Mouse (Mus musculus) thymus, adult 2 months (tissue): ENCODE data around the gene Rhbdd3. TPM values are rescaled to one million over a fixed set of nuclear protein-coding genes. Genes with fewer than 3 reads are reported as not detected.
A peak's percentile ranks its signal among the peaks of the same experiment; 100 is the strongest.

Source experiments
- DNase-seq: peaks from one replicate; pipeline ENCODE4 v3.0.0; 2021
- H3K27ac ChIP-seq: fragments of 200-500 bp; 2 replicates; pipeline ENCODE4 v1.5.1; 2012; ENCODE audit warnings: low read length, control low read depth; ENCODE audit not compliant: control insufficient read depth, insufficient read depth
- H3K27me3 ChIP-seq: fragments of 200-500 bp; 2 replicates; pipeline ENCODE4 v1.6.1; 2012; ENCODE audit warnings: mild to moderate bottlenecking, low read length, moderate library complexity, mixed read lengths; ENCODE audit not compliant: control insufficient read depth, insufficient read depth
- H3K36me3 ChIP-seq: fragments of 200-500 bp; 2 replicates; pipeline ENCODE4 v1.6.1; 2012; ENCODE audit warnings: mild to moderate bottlenecking, low read length, moderate library complexity; ENCODE audit not compliant: control insufficient read depth, insufficient read depth
- H3K4me1 ChIP-seq: fragments of 200-500 bp; replicated peaks from 2 replicates; pipeline ENCODE4 v1.6.1; 2012; ENCODE audit warnings: low read length; ENCODE audit not compliant: control insufficient read depth, insufficient read depth
- H3K4me3 ChIP-seq: fragments of 200-500 bp; 2 replicates; pipeline ENCODE4 v1.5.1; 2012; ENCODE audit warnings: mild to moderate bottlenecking, low read length, control low read depth, moderate library complexity; ENCODE audit not compliant: control insufficient read depth, insufficient read depth
- CTCF ChIP-seq: fragments of 200-500 bp; IDR thresholded peaks from 2 replicates; pipeline ENCODE4 v1.5.1; 2012; ENCODE audit warnings: mild to moderate bottlenecking, control low read depth, low read length, moderate library complexity, borderline replicate concordance; ENCODE audit not compliant: control insufficient read depth, poor library complexity, insufficient read depth; ENCODE audit errors: extremely low read depth
- POLR2A ChIP-seq: fragments of 200-500 bp; IDR thresholded peaks from 2 replicates; pipeline ENCODE4 v1.6.1; 2012; ENCODE audit warnings: mild to moderate bottlenecking, low read length, control low read depth, moderate library complexity; ENCODE audit not compliant: control insufficient read depth, poor library complexity, insufficient read depth; ENCODE audit errors: extremely low read depth
- WGBS: fragments of 180-500 bp; shearing (Covaris S2); methylation state at CpG from one replicate; pipeline ENCODE4 v1.1.7; 2018; 5-methylcytosine and 5-hydroxymethylcytosine counted together
- polyA plus RNA-seq: library from polyadenylated mRNA; depleted of rRNA; stranded (reverse); fragments of >200 nt; gene quantifications from 2 replicates; pipeline ENCODE4 v1.2.3, GENCODE M21; 2012; rRNA removed

Rhbdd3 gene
- polyA plus RNA-seq, 1 experiment: 31.3 TPM

GRCm38 (mm10) chr11:5150416-5151246 lies 51.9 kb downstream of the Rhbdd3 start:
- peak overlapping the region; percentile 75 for H3K4me3 ChIP-seq
- 18% methylated on average over 9 of the region's 9 CpGs for WGBS
- no peaks in the 10 kb centered on the region for H3K27me3 ChIP-seq
- no peaks in the 10 kb centered on the region for H3K36me3 ChIP-seq
- H3K27ac ChIP-seq: peak overlapping the region; percentile 22; the same call in 1 of the 2 replicates
- TF ChIP-seq CTCF: no peak
- TF ChIP-seq POLR2A: no peak
- H3K4me1 ChIP-seq: peaks cover 38% of the 10 kb centered on the region
- DNase-seq: peak; percentile 33

GRCm38 (mm10) chr11:5151247-5151630 lies 52.5 kb downstream of the Rhbdd3 start:
- WGBS: 29% methylated on average over 4 of the region's 4 CpGs
- TF ChIP-seq POLR2A (no peak), CTCF (no peak)

GRCm38 (mm10) chr11:5151680-5152337 lies 53.1 kb downstream of the Rhbdd3 start, which contains the start of gene Emid1:
TSS of gene Emid1 (minus strand) at chr11:5152257.
- peak within 1 kb of the TSS; percentile 22; the same call in 1 of the 2 replicates for H3K27ac ChIP-seq
- DNase-seq: peak; percentile 56
- WGBS: 1% methylated on average over 53 of the region's 53 CpGs
- no peaks in the 10 kb centered on the region for H3K27me3 ChIP-seq
- H3K4me1 ChIP-seq: peaks cover 38% of the 10 kb centered on the region
- no peaks in the 10 kb centered on the region for H3K36me3 ChIP-seq
- TF ChIP-seq CTCF (no peak), POLR2A (peak; percentile 46; the same call in 1 of the 2 replicates)
- H3K4me3 ChIP-seq: peak within 1 kb of the TSS; percentile 75

More at GRCm38 (mm10) chr11:5151247-5151630, 52.5 kb downstream of the Rhbdd3 start:
- no peaks in the 10 kb centered on the region for H3K27me3 ChIP-seq
- no peaks in the 10 kb centered on the region for H3K36me3 ChIP-seq
- no peak for DNase-seq
- H3K4me1 ChIP-seq: peaks cover 38% of the 10 kb centered on the region
- H3K27ac ChIP-seq: peak overlapping the region; percentile 22; the same call in 1 of the 2 replicates
- H3K4me3 ChIP-seq: peak overlapping the region; percentile 75

- WGBS: 64% methylated on average over 10 of the region's 10 CpGs
- DNase-seq: no peak
- Histone ChIP-seq H3K27me3 (no peaks in the 10 kb centered on the region), H3K4me1 (peaks cover 21% of the 10 kb centered on the region), H3K27ac (no peak overlapping the region), H3K4me3 (no peak overlapping the region), H3K36me3 (no peaks in the 10 kb centered on the region)
- TF ChIP-seq CTCF: no peak
- no peak for TF ChIP-seq POLR2A
Observed at GRCm38 (mm10) chr11:5154961-5155805, 56.5 kb downstream of the Rhbdd3 start.

Other genes starting within 250 kb of the Rhbdd3 start
- 50.8 and 56.1 TPM in 2 replicates for gene Nf2, start 249.4 kb upstream of the Rhbdd3 start, polyA plus RNA-seq
- gene Nipsnap1, start 225.0 kb upstream of the Rhbdd3 start, polyA plus RNA-seq: 52.3 and 53.5 TPM in 2 replicates
- gene Thoc5, start 203.6 kb upstream of the Rhbdd3 start, polyA plus RNA-seq: 27.3 and 28.5 TPM in 2 replicates
- 2.8 and 3.7 TPM in 2 replicates for gene Nefh, start 150.9 kb upstream of the Rhbdd3 start, polyA plus RNA-seq
- 129 and 140 TPM in 2 replicates for gene Ap1b1, start 112.1 kb upstream of the Rhbdd3 start, polyA plus RNA-seq
- gene Rasl10a, start 40.8 kb upstream of the Rhbdd3 start, polyA plus RNA-seq: 5.1 and 6.5 TPM in 2 replicates
- gene Gas2l1, start 33.6 kb upstream of the Rhbdd3 start, polyA plus RNA-seq: 24.9 and 27.3 TPM in 2 replicates
- gene Ewsr1, start 340 bp downstream of the Rhbdd3 start, polyA plus RNA-seq: 1,137 and 1,289 TPM in 2 replicates
- 56.7 and 74.0 TPM in 2 replicates for gene Emid1, start 53.3 kb downstream of the Rhbdd3 start, polyA plus RNA-seq
- gene Kremen1, start 162.6 kb downstream of the Rhbdd3 start, polyA plus RNA-seq: 170 and 197 TPM in 2 replicates